Mouse (Mus musculus) CH12.LX (cell line): ENCODE results near the gene Zfp408.

Experiments used
- CTCF ChIP-seq, 2 experiments: IDR thresholded peaks in 1 of 2; conservative IDR thresholded peaks in 1 of 2; 2 replicates each; pipeline ENCODE4 v1.5.1; 2011 to 2012; ENCODE audit warnings: low read depth in 2 of 2, low read length in 2 of 2, improper control_type of control experiment in 1 of 2, inconsistent platforms in 1 of 2, mild to moderate bottlenecking in 1 of 2, moderate library complexity in 1 of 2
- EP300 ChIP-seq: IDR thresholded peaks from 2 replicates; pipeline ENCODE4 v1.6.1; 2011; ENCODE audit warnings: low read length, improper control_type of control experiment
- ETS1 ChIP-seq: conservative IDR thresholded peaks from 2 replicates; pipeline ENCODE4 v1.6.1; 2012; ENCODE audit warnings: low read depth, mild to moderate bottlenecking, inconsistent platforms, low read length, improper control_type of control experiment, moderate library complexity
- HCFC1 ChIP-seq: IDR thresholded peaks from 2 replicates; pipeline ENCODE4 v1.6.1; 2012; ENCODE audit warnings: low read depth, mild to moderate bottlenecking, inconsistent platforms, low read length, improper control_type of control experiment
- JUND ChIP-seq: conservative IDR thresholded peaks from 2 replicates; pipeline ENCODE4 v1.6.1; 2011; ENCODE audit warnings: low read depth, low read length, improper control_type of control experiment
- POLR2A ChIP-seq: IDR thresholded peaks from 2 replicates; pipeline ENCODE4 v1.6.1; 2011; ENCODE audit warnings: low read depth, mild to moderate bottlenecking, improper control_type of control experiment, low read length
- RCOR1 ChIP-seq: conservative IDR thresholded peaks from 2 replicates; pipeline ENCODE4 v1.6.1; 2012; ENCODE audit warnings: low read depth, mild to moderate bottlenecking, inconsistent platforms, low read length, improper control_type of control experiment
- SMC3 ChIP-seq: IDR thresholded peaks from 2 replicates; pipeline ENCODE4 v1.6.1; 2011; ENCODE audit warnings: low read depth, low read length, improper control_type of control experiment
- UBTF ChIP-seq: IDR thresholded peaks from 2 replicates; pipeline ENCODE4 v1.6.1; 2012; ENCODE audit warnings: low read depth, mild to moderate bottlenecking, inconsistent platforms, low read length, improper control_type of control experiment, moderate library complexity
- USF1 ChIP-seq: IDR thresholded peaks from 2 replicates; pipeline ENCODE4 v1.6.1; 2014; ENCODE audit warnings: low read depth, mild to moderate bottlenecking, inconsistent platforms, low read length, improper control_type of control experiment

DNA sequence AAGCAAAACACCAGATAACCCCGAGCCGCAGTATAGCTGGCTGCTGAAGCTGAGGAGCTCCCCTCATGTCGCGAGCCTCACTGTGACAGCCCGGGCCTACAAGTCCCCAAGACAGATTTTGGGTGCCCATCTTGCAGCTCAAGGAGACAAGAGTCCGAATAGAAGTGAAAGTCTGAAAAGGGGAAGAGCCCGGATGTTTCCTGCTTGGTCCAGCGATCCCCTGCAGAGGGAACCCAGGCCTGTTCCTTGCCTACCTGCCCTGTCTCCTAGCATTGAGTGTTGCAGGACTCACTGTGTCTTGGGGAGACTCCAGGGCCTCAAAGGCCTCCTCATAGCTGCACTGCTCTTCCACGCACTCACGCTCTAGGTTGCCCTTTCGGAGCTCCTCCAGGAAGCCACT lies 14.1 kb downstream of the Zfp408 start:
- no peak for TF ChIP-seq RCOR1
- TF ChIP-seq SMC3: no peak
- TF ChIP-seq HCFC1: no peak
- TF ChIP-seq EP300: no peak
- no peak for TF ChIP-seq POLR2A
- no peak for TF ChIP-seq CTCF (conservative IDR thresholded peaks at IDR 0.05 in 1 of 2, IDR thresholded peaks at IDR 0.05 in 1 of 2; ENCODE audit: low read depth in 2 of 2, low read length in 2 of 2)
- TF ChIP-seq UBTF: no peak
- TF ChIP-seq ETS1: no peak
- no peak for TF ChIP-seq JUND
- no peak for TF ChIP-seq USF1
